In genomic region chr1:168429406-168429805, GRCm38 (mm10) we compare ENCODE assay signal across 9 mouse cellular contexts. TPM values are rescaled to one million over a fixed set of nuclear protein-coding genes. Genes with fewer than 3 reads are reported as not detected.
DNase-seq lines count a peak whose midpoint lies in the region; ATAC-seq and TF ChIP-seq lines count a peak whose summit lies in the region.
"Had no signal": no experiment of that assay in that cellular context is flagged by ENCODE, and none has a peak within 500 bp of the region (broad histone marks: within the 10 kb centered on the region; RNA-seq: fewer than 3 reads in every experiment).

No protein-coding gene starts in this region.

- 61% methylated on average over 5 of the region's 5 CpGs for WGBS in spleen, adult 2 months
- WGBS in limb, embryonic 15.5 days, result 17% methylated on average over 5 of the region's 5 CpGs
- 5% methylated on average over 5 of the region's 5 CpGs for WGBS in stomach, postnatal 0 days

- peak; percentile 2 for DNase-seq in adrenal gland, postnatal 14 days
- DNase-seq in adrenal gland, postnatal 36 days, result no peak
- no peak for DNase-seq in spleen, adult 2 months (ENCODE audit: low read depth in 1 of 2, low spot score in 2 of 2)
- DNase-seq in spleen, postnatal 4 days (ENCODE audit: low spot score in 2 of 2), result no peak
- no peak for DNase-seq in stomach, postnatal 0 days (ENCODE audit: low spot score)
- no peak for DNase-seq in frontal cortex, postnatal 25 days (ENCODE audit: low spot score in 2 of 2)
- no peak for DNase-seq in ovary, postnatal 14 days (ENCODE audit: low spot score)
- DNase-seq: thymus, postnatal 25 days had no signal

- TF ChIP-seq CTCF in spleen, adult 2 months (IDR thresholded peaks at IDR 0.05; ENCODE audit: extremely low read depth, insufficient read depth, insufficient read length, insufficient replicate concordance), result no peak
- TF ChIP-seq CTCF in stomach, postnatal 0 days (IDR thresholded peaks at IDR 0.05; ENCODE audit: low read depth), result no peak

- ATAC-seq in limb, embryonic 15.5 days (ENCODE audit: insufficient number of reproducible peaks, low FRiP score, low TSS enrichment, low read depth), result no peak
- ATAC-seq in stomach, postnatal 0 days (ENCODE audit: low FRiP score, low TSS enrichment), result no peak

- peak overlapping the region; percentile 33 for H3K4me3 ChIP-seq in spleen, adult 2 months (ENCODE audit: extremely low read depth, insufficient read depth, insufficient read length)
- H3K4me3 ChIP-seq in limb, embryonic 15.5 days, result peak overlapping the region; percentile 73
- H3K4me3 ChIP-seq in stomach, postnatal 0 days (ENCODE audit: low read depth, low read length), result peak overlapping the region; percentile 71

- no peaks in the 10 kb centered on the region for H3K9me3 ChIP-seq in limb, embryonic 15.5 days
- no peaks in the 10 kb centered on the region for H3K9me3 ChIP-seq in stomach, postnatal 0 days (ENCODE audit: control insufficient read depth, low read length)

- H3K4me1 ChIP-seq in spleen, adult 2 months (ENCODE audit: control insufficient read depth, insufficient read depth, insufficient read length), result no peaks in the 10 kb centered on the region; the same call in 1 of the 2 replicates
- peaks cover 13% of the 10 kb centered on the region for H3K4me1 ChIP-seq in limb, embryonic 15.5 days
- 0 out of 2 replicates have a peak, but pooled peaks cover 4% of the 10 kb centered on the region for H3K4me1 ChIP-seq in stomach, postnatal 0 days (replicated peaks; ENCODE audit: control insufficient read depth, insufficient read depth)

- TF ChIP-seq POLR2A in spleen, adult 2 months (IDR thresholded peaks at IDR 0.05; ENCODE audit: low read depth, low read length), result no peak

- TF ChIP-seq EP300 in stomach, postnatal 0 days (optimal IDR thresholded peaks at IDR 0.05), result no peak

- H3K4me2 ChIP-seq in limb, embryonic 15.5 days, result peak overlapping the region; percentile 51
- peak overlapping the region; percentile 68 for H3K4me2 ChIP-seq in stomach, postnatal 0 days (replicated peaks; ENCODE audit: low read depth)

- H3K36me3 ChIP-seq in spleen, adult 2 months (ENCODE audit: control insufficient read depth, insufficient read depth, low read length), result no peaks in the 10 kb centered on the region
- no peaks in the 10 kb centered on the region for H3K36me3 ChIP-seq in limb, embryonic 15.5 days
- H3K36me3 ChIP-seq in stomach, postnatal 0 days (ENCODE audit: control insufficient read depth, insufficient read depth, low read length), result no peaks in the 10 kb centered on the region

- no peak overlapping the region for H3K27ac ChIP-seq in spleen, adult 2 months (ENCODE audit: insufficient read depth, low read length)
- H3K27ac ChIP-seq in limb, embryonic 15.5 days, result no peak overlapping the region
- H3K27ac ChIP-seq in stomach, postnatal 0 days (replicated peaks), result peak overlapping the region; percentile 66

- H3K9ac ChIP-seq in limb, embryonic 15.5 days, result 0 out of 2 replicates have a peak overlapping the region, but pooled peaks have one; percentile 24
- peak overlapping the region; percentile 82 for H3K9ac ChIP-seq in stomach, postnatal 0 days (ENCODE audit: low read length)

- H3K27me3 ChIP-seq in spleen, adult 2 months (ENCODE audit: control insufficient read depth, insufficient read depth, low read length), result peaks cover 2% of the 10 kb centered on the region; the same call in 1 of the 2 replicates
- no peaks in the 10 kb centered on the region for H3K27me3 ChIP-seq in limb, embryonic 15.5 days
- no peaks in the 10 kb centered on the region for H3K27me3 ChIP-seq in stomach, postnatal 0 days (ENCODE audit: control insufficient read depth, insufficient read depth, low read length)

RNA-seq across cellular contexts. Expression of gene Pbx1, which starts 2.7 kb away (rescaled TPM):
- total RNA-seq in adrenal gland, postnatal 14 days (2021), result 163 and 168 TPM in 2 replicates
- 100 to 1,000 TPM; 162 to 190 TPM for total RNA-seq in adrenal gland, postnatal 36 days (2021)
- 9.2 TPM in 2 replicates for polyA plus RNA-seq in spleen, adult 2 months (2012; rRNA removed)
- 18.6 and 25.5 TPM in 2 replicates for polyA plus RNA-seq in limb, embryonic 15.5 days (2015; fragmentation: Nextera tagmentation; extraction: Ambion mirVana)
- 23.1 and 23.2 TPM in 2 replicates for polyA plus RNA-seq in stomach, postnatal 0 days (2015; fragmentation: Nextera tagmentation; extraction: Ambion mirVana)
